In genomic region chr7:62894337-62894736, GRCm38 (mm10) we compare ENCODE assay signal across 25 mouse cellular contexts.
A peak's percentile ranks its signal among the peaks of the same experiment; 100 is the strongest.
DNase-seq lines count a peak whose midpoint lies in the region; ATAC-seq lines count a peak whose summit lies in the region.
"Had no signal": no experiment of that assay in that cellular context is flagged by ENCODE, and none has a peak within 500 bp of the region (broad histone marks: within the 10 kb centered on the region; RNA-seq: fewer than 3 reads in every experiment).

No protein-coding gene starts in this region.

- peak; percentile 5 for DNase-seq in cerebellum, adult 11-12 months
- no peak for DNase-seq in cerebellum, postnatal 36 days
- no peak for DNase-seq in frontal cortex, postnatal 14 days (ENCODE audit: low spot score in 2 of 2)
- DNase-seq in cerebellum, adult 9-11 months: peak; percentile 46
- DNase-seq: adrenal gland, adult 8-10 months; adrenal gland, postnatal 25 days; gastrocnemius, postnatal 25 days; heart, adult 18-20 months; heart, postnatal 10 days; heart, postnatal 36 days; kidney, adult 18-20 months; kidney, adult 9 months had no signal

- H3K9me3 ChIP-seq in midbrain, embryonic 15.5 days: no peaks in the 10 kb centered on the region
- H3K9me3 ChIP-seq: embryonic facial prominence, embryonic 12.5 days; embryonic facial prominence, embryonic 15.5 days; forebrain, embryonic 15.5 days; heart, embryonic 15.5 days had no signal

- H3K36me3 ChIP-seq in midbrain, embryonic 15.5 days (replicated peaks): no peaks in the 10 kb centered on the region
- H3K36me3 ChIP-seq: embryonic facial prominence, embryonic 12.5 days; embryonic facial prominence, embryonic 15.5 days; forebrain, embryonic 15.5 days; heart, embryonic 12.5 days; heart, embryonic 15.5 days had no signal

- no peaks in the 10 kb centered on the region for H3K4me1 ChIP-seq in midbrain, embryonic 15.5 days
- H3K4me1 ChIP-seq: embryonic facial prominence, embryonic 12.5 days; embryonic facial prominence, embryonic 15.5 days; forebrain, embryonic 15.5 days; heart, embryonic 12.5 days; heart, embryonic 15.5 days had no signal

- no peak overlapping the region for H3K4me2 ChIP-seq in midbrain, embryonic 15.5 days
- H3K4me2 ChIP-seq: embryonic facial prominence, embryonic 12.5 days; embryonic facial prominence, embryonic 15.5 days; forebrain, embryonic 15.5 days; heart, embryonic 12.5 days; heart, embryonic 15.5 days; hindbrain, embryonic 14.5 days had no signal

- H3K4me3 ChIP-seq in midbrain, embryonic 15.5 days: no peak overlapping the region
- H3K4me3 ChIP-seq: embryonic facial prominence, embryonic 12.5 days; embryonic facial prominence, embryonic 15.5 days; forebrain, embryonic 15.5 days; heart, embryonic 12.5 days; heart, embryonic 15.5 days had no signal

- no peak overlapping the region for H3K9ac ChIP-seq in midbrain, embryonic 15.5 days
- H3K9ac ChIP-seq: embryonic facial prominence, embryonic 12.5 days; embryonic facial prominence, embryonic 15.5 days; forebrain, embryonic 15.5 days; heart, embryonic 12.5 days; heart, embryonic 15.5 days; hindbrain, embryonic 14.5 days had no signal

- WGBS in midbrain, embryonic 15.5 days: 81% methylated on average over 4 of the region's 4 CpGs

- H3K27me3 ChIP-seq in midbrain, embryonic 15.5 days (replicated peaks): no peaks in the 10 kb centered on the region
- H3K27me3 ChIP-seq: embryonic facial prominence, embryonic 12.5 days; embryonic facial prominence, embryonic 15.5 days; forebrain, embryonic 15.5 days; heart, embryonic 12.5 days; heart, embryonic 15.5 days had no signal

- peak; percentile 59; the same call in 1 of the 2 replicates for ATAC-seq in frontal cortex, adult (ENCODE audit: low TSS enrichment)
- ATAC-seq in midbrain, embryonic 15.5 days (replicated peaks): no peak
- ATAC-seq in monocyte, adult 5-6 weeks (replicated peaks; ENCODE audit: insufficient number of reproducible peaks, low FRiP score, low TSS enrichment, poor library complexity, severe bottlenecking): no peak
- ATAC-seq: CD4-positive, CD25-positive, alpha-beta regulatory T cell, adult 4 months; forebrain, embryonic 15.5 days; hindbrain, postnatal 0 days; inflammation-experienced regulatory T-cells, adult 6 months; intestine, embryonic 16.5 days had no signal

- H3K27ac ChIP-seq in midbrain, embryonic 15.5 days: no peak overlapping the region
- H3K27ac ChIP-seq: embryonic facial prominence, embryonic 12.5 days; embryonic facial prominence, embryonic 15.5 days; forebrain, embryonic 15.5 days; heart, embryonic 15.5 days; hindbrain, embryonic 14.5 days; hindbrain, postnatal 0 days had no signal

Comparison
In these comparisons a context has a peak if more than half of its experiments do, and no peak if none do; other contexts are left out.
1. DNase-seq: peak in cerebellum, adult 11-12 months (single experiment) and cerebellum, adult 9-11 months (single experiment); none in cerebellum, postnatal 36 days (0 of 2) and frontal cortex, postnatal 14 days (0 of 2).